Mouse (Mus musculus) retina, postnatal 7 days (tissue): ENCODE measurements at regions not wholly inside any gene's neighbourhood (a gene's known extent, or its start where the extent isn't known, plus 50 kb on each side); places are given as distances from the start of the nearest gene placed in this dataset.

Source experiments
- DNase-seq: peaks from one replicate; pipeline ENCODE4 v3.0.0-alpha.2; 2012; ENCODE audit warnings: low read depth, low spot score

GRCm38 (mm10) chr1:90268131-90268691 lies 64.4 kb downstream of the Ackr3 start:
- no peak for DNase-seq

GRCm38 (mm10) chr1:90268951-90269350 lies 65.2 kb downstream of the Ackr3 start:
- DNase-seq = no peak

- no peak for DNase-seq
Observed at GRCm38 (mm10) chr1:90269836-90270235, 66.1 kb downstream of the Ackr3 start.

- no peak for DNase-seq
Observed at GRCm38 (mm10) chr1:90271326-90271725, 67.5 kb downstream of the Ackr3 start.

GRCm38 (mm10) chr1:90272411-90272810 lies 68.6 kb downstream of the Ackr3 start:
- DNase-seq = no peak

- DNase-seq = no peak
Observed at GRCm38 (mm10) chr1:90272830-90273628, 69.2 kb downstream of the Ackr3 start.

- DNase-seq = no peak
Observed at GRCm38 (mm10) chr1:90273629-90273928, 69.8 kb downstream of the Ackr3 start.

- no peak for DNase-seq
Observed at GRCm38 (mm10) chr1:90274968-90275651, 71.3 kb downstream of the Ackr3 start.

GRCm38 (mm10) chr1:90275786-90276520 lies 72.2 kb downstream of the Ackr3 start:
- no peak for DNase-seq

- no peak for DNase-seq
Observed at GRCm38 (mm10) chr1:90277486-90278255, 73.9 kb downstream of the Ackr3 start.

- no peak for DNase-seq
Observed at GRCm38 (mm10) chr1:90279066-90279839, 75.5 kb downstream of the Ackr3 start.

- no peak for DNase-seq
Observed at GRCm38 (mm10) chr1:90280227-90280626, 76.4 kb downstream of the Ackr3 start.

GRCm38 (mm10) chr1:90281255-90281654 lies 77.5 kb downstream of the Ackr3 start:
- no peak for DNase-seq

GRCm38 (mm10) chr1:90281956-90282355 lies 78.2 kb downstream of the Ackr3 start:
- DNase-seq = no peak

GRCm38 (mm10) chr1:90282367-90282766 lies 78.6 kb downstream of the Ackr3 start:
- no peak for DNase-seq

- no peak for DNase-seq
Observed at GRCm38 (mm10) chr1:90283176-90283775, 79.5 kb downstream of the Ackr3 start.

- DNase-seq = no peak
Observed at GRCm38 (mm10) chr1:90283912-90284636, 80.3 kb downstream of the Ackr3 start.

GRCm38 (mm10) chr1:90285318-90285717 lies 81.5 kb downstream of the Ackr3 start:
- DNase-seq = no peak

- no peak for DNase-seq
Observed at GRCm38 (mm10) chr1:90287251-90287650, 83.5 kb downstream of the Ackr3 start.
